Mouse (Mus musculus) intestine, embryonic 15.5 days (tissue): Measurements from ENCODE around the gene Tmem163. TPM values are rescaled to one million over a fixed set of nuclear protein-coding genes. Genes with fewer than 3 reads are reported as not detected.

Experiments used
- ATAC-seq: fragments of 200-750 bp; cut with Nextera tagmentation; 2 replicates; pipeline ENCODE4 v1.8.0; 2017; ENCODE audit warnings: moderate TSS enrichment, moderate library complexity
- H3K27ac ChIP-seq: fragments of 300-500 bp; sonication (generic); 2 replicates; pipeline ENCODE4 v1.5.1; 2015; ENCODE audit warnings: mild to moderate bottlenecking, inconsistent platforms
- H3K27me3 ChIP-seq: fragments of 300-500 bp; sonication (generic); replicated peaks from 2 replicates; pipeline ENCODE4 v1.6.1; 2015; ENCODE audit warnings: inconsistent platforms
- H3K36me3 ChIP-seq: fragments of 300-500 bp; sonication (generic); 2 replicates; pipeline ENCODE4 v1.6.1; 2015; ENCODE audit warnings: inconsistent platforms
- H3K4me1 ChIP-seq: fragments of 300-500 bp; sonication (generic); replicated peaks from 2 replicates; pipeline ENCODE4 v1.6.1; 2015; ENCODE audit warnings: inconsistent platforms
- H3K4me2 ChIP-seq: fragments of 300-500 bp; sonication (generic); replicated peaks from 2 replicates; pipeline ENCODE4 v1.6.1; 2015; ENCODE audit warnings: mild to moderate bottlenecking, inconsistent platforms
- H3K4me3 ChIP-seq: fragments of 300-500 bp; sonication (generic); replicated peaks from 2 replicates; pipeline ENCODE4 v1.5.1; 2015; ENCODE audit warnings: inconsistent platforms
- H3K9ac ChIP-seq: fragments of 300-500 bp; sonication (generic); 2 replicates; pipeline ENCODE4 v1.6.1; 2015; ENCODE audit warnings: inconsistent platforms
- H3K9me3 ChIP-seq: fragments of 300-500 bp; sonication (generic); 2 replicates; pipeline ENCODE4 v1.6.1; 2016; ENCODE audit warnings: inconsistent platforms
- WGBS: fragments of 180-500 bp; shearing (Covaris S2); methylation state at CpG from one replicate; pipeline ENCODE4 v1.1.7; 2015; 5-methylcytosine and 5-hydroxymethylcytosine counted together
- polyA plus RNA-seq: library from polyadenylated mRNA; unstranded; fragments of >200 nt; fragmentation: Nextera tagmentation; extraction: Ambion mirVana; gene quantifications from 2 replicates; pipeline ENCODE4 v1.2.1, GENCODE M21; 2015

The Tmem163 gene
- polyA plus RNA-seq, 1 experiment from 2014 or later = 0.85 TPM

GRCm38 (mm10) chr1:127508067-127508739 lies 171.1 kb downstream of the Tmem163 start:
- H3K36me3 ChIP-seq = no peaks in the 10 kb centered on the region
- H3K27me3 ChIP-seq = no peaks in the 10 kb centered on the region
- H3K4me2 ChIP-seq = no peak overlapping the region
- no peak overlapping the region for H3K4me3 ChIP-seq
- no peak overlapping the region for H3K9ac ChIP-seq
- no peak overlapping the region for H3K27ac ChIP-seq
- H3K9me3 ChIP-seq = no peaks in the 10 kb centered on the region
- ATAC-seq = no peak
- H3K4me1 ChIP-seq = no peaks in the 10 kb centered on the region
- WGBS = 80% methylated on average over 16 of the region's 16 CpGs

DNA sequence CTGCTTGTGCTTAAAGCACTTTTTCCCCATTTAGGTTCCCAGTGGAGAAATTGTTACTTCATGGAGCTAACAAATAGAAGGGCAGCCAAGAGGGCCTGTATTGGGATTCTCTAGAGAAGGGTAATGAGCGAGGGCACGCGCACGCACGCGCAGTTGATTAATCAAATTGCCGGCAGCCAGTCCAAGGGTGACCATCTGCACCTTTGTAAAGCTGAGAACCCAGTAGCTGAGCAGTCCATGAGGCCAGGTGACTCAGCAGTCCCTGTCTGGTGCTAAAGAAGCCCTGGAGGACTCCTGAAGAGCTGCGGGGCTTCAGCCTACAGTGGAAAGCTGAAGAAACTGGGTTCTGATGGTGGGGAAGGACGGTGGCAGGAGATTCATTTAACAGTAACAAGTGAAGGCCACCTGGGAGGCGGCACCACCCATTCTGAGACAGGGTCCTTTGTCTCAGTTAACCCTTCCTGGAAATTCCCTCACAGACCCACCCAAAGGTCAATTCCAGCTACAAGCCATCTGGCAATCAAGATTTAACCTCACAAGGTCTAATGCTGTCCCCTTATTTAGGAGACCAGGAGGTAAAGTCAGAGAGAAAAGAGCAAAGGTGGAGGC lies 172.2 kb downstream of the Tmem163 start:
- H3K36me3 ChIP-seq = no peaks in the 10 kb centered on the region
- H3K9ac ChIP-seq = no peak overlapping the region
- H3K4me1 ChIP-seq = no peaks in the 10 kb centered on the region
- no peak overlapping the region for H3K4me2 ChIP-seq
- H3K4me3 ChIP-seq = no peak overlapping the region
- H3K27ac ChIP-seq = no peak overlapping the region
- no peaks in the 10 kb centered on the region for H3K9me3 ChIP-seq
- no peak for ATAC-seq
- no peaks in the 10 kb centered on the region for H3K27me3 ChIP-seq
- 72% methylated on average over 10 of the region's 10 CpGs for WGBS

DNA sequence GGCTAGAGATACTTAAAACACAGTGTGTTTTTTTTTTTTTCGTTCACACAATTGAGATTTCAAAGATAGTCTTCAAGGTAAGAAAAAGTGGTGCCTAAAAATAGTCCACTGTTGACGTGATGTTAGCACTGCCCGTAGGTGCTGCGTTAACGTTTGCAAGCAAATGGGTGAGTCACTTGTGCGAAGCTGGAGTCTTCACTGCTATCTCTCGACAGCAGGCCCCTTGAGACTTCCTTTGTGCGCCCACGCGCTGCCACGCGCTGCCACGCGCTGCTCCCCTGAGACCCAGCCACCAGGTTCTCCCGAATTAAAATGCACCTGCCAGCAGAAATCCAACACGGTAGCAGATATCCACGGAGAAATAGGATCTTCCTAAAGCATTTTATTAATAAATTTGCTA lies 178.6 kb downstream of the Tmem163 start:
- H3K4me1 ChIP-seq = no peaks in the 10 kb centered on the region
- no peak overlapping the region for H3K27ac ChIP-seq
- H3K4me2 ChIP-seq = no peak overlapping the region
- no peak overlapping the region for H3K4me3 ChIP-seq
- H3K36me3 ChIP-seq = no peaks in the 10 kb centered on the region
- no peak overlapping the region for H3K9ac ChIP-seq
- no peaks in the 10 kb centered on the region for H3K9me3 ChIP-seq
- WGBS = 77% methylated on average over 17 of the region's 17 CpGs
- no peaks in the 10 kb centered on the region for H3K27me3 ChIP-seq
- no peak for ATAC-seq

GRCm38 (mm10) chr1:127500219-127500618 lies 179.1 kb downstream of the Tmem163 start:
- Histone ChIP-seq H3K27ac (no peak overlapping the region), H3K9ac (no peak overlapping the region), H3K4me1 (no peaks in the 10 kb centered on the region), H3K27me3 (no peaks in the 10 kb centered on the region), H3K9me3 (no peaks in the 10 kb centered on the region), H3K36me3 (no peaks in the 10 kb centered on the region), H3K4me3 (no peak overlapping the region), H3K4me2 (no peak overlapping the region)
- ATAC-seq = peak; percentile 59; the same call in 1 of the 2 replicates
- WGBS = 10% methylated on average over 8 of the region's 8 CpGs

GRCm38 (mm10) chr1:127498746-127499145 lies 180.6 kb downstream of the Tmem163 start:
- H3K4me3 ChIP-seq = no peak overlapping the region
- no peak overlapping the region for H3K4me2 ChIP-seq
- no peak for ATAC-seq
- WGBS = 56% methylated on average over 9 of the region's 9 CpGs
- no peak overlapping the region for H3K9ac ChIP-seq
- H3K36me3 ChIP-seq = no peaks in the 10 kb centered on the region
- H3K4me1 ChIP-seq = no peaks in the 10 kb centered on the region
- H3K27me3 ChIP-seq = no peaks in the 10 kb centered on the region
- H3K27ac ChIP-seq = no peak overlapping the region
- H3K9me3 ChIP-seq = no peaks in the 10 kb centered on the region

- Histone ChIP-seq H3K27me3 (no peaks in the 10 kb centered on the region), H3K9ac (no peak overlapping the region), H3K4me2 (no peak overlapping the region), H3K27ac (no peak overlapping the region), H3K9me3 (no peaks in the 10 kb centered on the region), H3K36me3 (no peaks in the 10 kb centered on the region), H3K4me1 (no peaks in the 10 kb centered on the region), H3K4me3 (no peak overlapping the region)
- 34% methylated on average over 9 of the region's 9 CpGs for WGBS
- peak; percentile 39 for ATAC-seq
Observed at GRCm38 (mm10) chr1:127496737-127497543, 182.4 kb downstream of the Tmem163 start.

DNA sequence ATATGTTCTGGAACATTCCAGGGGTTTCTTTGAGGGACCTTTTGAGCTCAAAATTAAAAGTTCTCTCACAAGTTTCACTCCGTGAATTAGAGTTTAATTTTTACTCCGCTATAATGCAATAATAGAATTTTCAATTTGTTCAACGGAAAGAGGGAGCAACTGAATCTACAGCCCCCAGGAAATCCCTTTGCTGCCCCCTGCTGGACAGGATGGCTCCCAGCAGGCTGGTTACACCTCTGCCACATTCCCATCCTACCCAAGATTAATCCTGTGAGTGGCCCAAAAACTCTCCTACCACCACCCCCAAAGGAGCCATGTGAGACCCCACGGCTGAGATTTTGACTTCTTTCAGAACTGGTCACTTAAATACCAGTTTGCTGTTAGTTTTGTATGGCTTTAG lies 192.2 kb downstream of the Tmem163 start:
- no peak overlapping the region for H3K27ac ChIP-seq
- ATAC-seq = no peak
- 83% methylated on average over 4 of the region's 4 CpGs for WGBS
- no peaks in the 10 kb centered on the region for H3K9me3 ChIP-seq
- no peak overlapping the region for H3K4me2 ChIP-seq
- H3K9ac ChIP-seq = no peak overlapping the region
- H3K27me3 ChIP-seq = no peaks in the 10 kb centered on the region
- no peaks in the 10 kb centered on the region for H3K36me3 ChIP-seq
- H3K4me3 ChIP-seq = no peak overlapping the region
- no peaks in the 10 kb centered on the region for H3K4me1 ChIP-seq

DNA sequence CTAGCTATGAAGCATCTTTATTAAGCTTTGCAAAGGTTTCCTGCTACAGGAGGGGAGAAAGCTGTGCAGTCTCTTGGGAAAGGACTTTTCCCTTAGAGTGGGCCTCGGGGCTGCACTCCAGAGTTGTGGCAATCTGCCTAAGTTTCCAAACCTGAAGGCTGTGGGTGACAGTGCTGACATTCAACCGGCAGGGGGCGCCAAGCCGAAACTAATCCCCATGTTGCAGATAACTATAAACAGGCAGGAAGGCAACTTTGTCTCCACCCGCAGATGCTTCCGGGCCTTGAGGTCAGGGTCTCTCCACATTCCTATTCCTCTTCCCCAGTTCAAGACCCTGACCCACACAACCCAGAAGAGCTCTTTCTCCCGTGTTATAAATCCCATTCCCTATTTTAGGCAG lies 194.5 kb downstream of the Tmem163 start:
- 45% methylated on average over 7 of the region's 7 CpGs for WGBS
- H3K4me2 ChIP-seq = no peak overlapping the region
- ATAC-seq = no peak
- H3K27ac ChIP-seq = no peak overlapping the region
- H3K9me3 ChIP-seq = no peaks in the 10 kb centered on the region
- H3K27me3 ChIP-seq = no peaks in the 10 kb centered on the region
- no peak overlapping the region for H3K4me3 ChIP-seq
- H3K4me1 ChIP-seq = no peaks in the 10 kb centered on the region
- no peak overlapping the region for H3K9ac ChIP-seq
- peaks cover 3% of the 10 kb centered on the region; the same call in 1 of the 2 replicates for H3K36me3 ChIP-seq

DNA sequence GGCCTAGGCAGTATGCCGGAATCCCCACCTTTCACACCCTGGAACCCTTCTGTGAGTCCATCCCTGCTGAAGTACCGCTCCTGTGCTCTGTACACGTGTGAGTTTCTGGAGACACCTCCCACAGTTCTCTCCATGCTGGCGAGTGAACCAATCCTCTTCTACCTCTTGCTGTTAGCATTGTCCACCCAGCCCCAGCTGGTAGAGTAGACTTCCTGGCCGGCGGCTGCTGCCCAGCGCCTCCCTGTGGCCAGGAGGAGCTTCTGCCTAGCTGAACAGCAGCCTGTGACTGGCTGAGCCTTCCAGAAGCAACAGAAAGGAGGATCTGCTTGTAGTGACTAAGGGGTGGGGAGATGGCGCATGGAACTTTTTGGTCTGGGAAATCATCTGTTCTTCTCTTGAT lies 195.2 kb downstream of the Tmem163 start:
- ATAC-seq = no peak
- no peaks in the 10 kb centered on the region for H3K27me3 ChIP-seq
- WGBS = 90% methylated on average over 8 of the region's 8 CpGs
- no peak overlapping the region for H3K4me2 ChIP-seq
- H3K36me3 ChIP-seq = peaks cover 3% of the 10 kb centered on the region; the same call in 1 of the 2 replicates
- H3K27ac ChIP-seq = no peak overlapping the region
- H3K4me3 ChIP-seq = no peak overlapping the region
- no peaks in the 10 kb centered on the region for H3K9me3 ChIP-seq
- no peak overlapping the region for H3K9ac ChIP-seq
- H3K4me1 ChIP-seq = no peaks in the 10 kb centered on the region

DNA sequence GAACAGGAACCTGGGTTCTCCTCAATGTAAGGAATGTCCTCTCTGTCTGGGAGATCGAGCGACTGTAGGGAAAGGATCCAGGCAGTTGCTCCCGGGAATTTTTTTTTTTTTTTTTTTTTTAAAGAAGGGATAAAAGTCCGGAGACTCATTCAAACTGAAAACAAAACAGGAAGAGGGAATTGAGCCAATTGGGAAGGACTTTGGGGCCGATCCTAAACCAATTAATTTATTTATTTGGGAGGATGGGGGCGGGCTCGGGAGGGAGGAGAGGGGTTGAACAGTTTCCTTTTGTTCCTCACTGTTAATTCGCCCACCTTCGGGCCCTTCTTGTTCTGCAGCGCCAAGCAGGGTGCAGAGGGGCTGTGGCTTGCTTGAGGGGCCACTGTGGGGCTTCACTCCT lies 196.4 kb downstream of the Tmem163 start:
- Histone ChIP-seq H3K9ac (no peak overlapping the region), H3K36me3 (peaks cover 3% of the 10 kb centered on the region; the same call in 1 of the 2 replicates), H3K27me3 (no peaks in the 10 kb centered on the region), H3K27ac (no peak overlapping the region), H3K4me2 (no peak overlapping the region), H3K4me3 (no peak overlapping the region), H3K4me1 (no peaks in the 10 kb centered on the region), H3K9me3 (no peaks in the 10 kb centered on the region)
- ATAC-seq = no peak
- 77% methylated on average over 10 of the region's 10 CpGs for WGBS

- 93% methylated on average over 5 of the region's 5 CpGs for WGBS
- Histone ChIP-seq H3K4me2 (no peak overlapping the region), H3K27ac (no peak overlapping the region), H3K4me1 (no peaks in the 10 kb centered on the region), H3K27me3 (no peaks in the 10 kb centered on the region), H3K9me3 (no peaks in the 10 kb centered on the region), H3K36me3 (peaks cover 11% of the 10 kb centered on the region; the same call in 1 of the 2 replicates), H3K9ac (no peak overlapping the region), H3K4me3 (no peak overlapping the region)
- no peak for ATAC-seq
Observed at GRCm38 (mm10) chr1:127475756-127476155, 203.6 kb downstream of the Tmem163 start.

DNA sequence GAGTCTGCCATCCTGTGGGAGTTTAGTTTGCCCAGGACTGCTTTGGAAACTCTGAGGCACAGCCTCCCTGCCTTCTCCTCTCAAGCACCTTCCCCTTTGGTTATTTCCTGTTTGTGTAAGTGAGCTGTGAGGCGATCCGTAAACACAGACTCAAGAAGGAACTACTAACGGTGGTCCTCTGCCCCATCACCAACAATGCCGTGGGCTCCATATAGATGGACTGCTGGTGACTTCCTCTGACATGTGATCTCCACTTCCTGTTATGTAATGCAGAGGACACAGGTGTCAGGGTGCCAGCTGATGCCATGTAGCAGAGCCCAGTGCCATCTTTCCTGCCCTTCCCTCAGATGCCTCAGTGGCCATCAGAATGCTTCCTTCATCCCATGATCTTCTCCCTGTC lies 209.2 kb downstream of the Tmem163 start:
- no peak overlapping the region for H3K4me3 ChIP-seq
- no peak overlapping the region for H3K27ac ChIP-seq
- ATAC-seq = no peak

More for the DNA sequence above, 209.2 kb downstream of the Tmem163 start:
- no peak overlapping the region for H3K9ac ChIP-seq
- H3K4me1 ChIP-seq = no peaks in the 10 kb centered on the region
- H3K4me2 ChIP-seq = no peak overlapping the region
- no peaks in the 10 kb centered on the region for H3K27me3 ChIP-seq
- WGBS = 69% methylated on average over 4 of the region's 4 CpGs
- H3K36me3 ChIP-seq = 0 out of 2 replicates have a peak, but pooled peaks cover 4% of the 10 kb centered on the region
- H3K9me3 ChIP-seq = no peaks in the 10 kb centered on the region
